Mouse (Mus musculus): ENCODE results near the gene Ece2. TPM values are rescaled to one million over a fixed set of nuclear protein-coding genes. Genes with fewer than 3 reads are reported as not detected.

The Ece2 gene
- polyA plus RNA-seq, 1 experiment from 2014 or later, result 0.09 TPM

DNA sequence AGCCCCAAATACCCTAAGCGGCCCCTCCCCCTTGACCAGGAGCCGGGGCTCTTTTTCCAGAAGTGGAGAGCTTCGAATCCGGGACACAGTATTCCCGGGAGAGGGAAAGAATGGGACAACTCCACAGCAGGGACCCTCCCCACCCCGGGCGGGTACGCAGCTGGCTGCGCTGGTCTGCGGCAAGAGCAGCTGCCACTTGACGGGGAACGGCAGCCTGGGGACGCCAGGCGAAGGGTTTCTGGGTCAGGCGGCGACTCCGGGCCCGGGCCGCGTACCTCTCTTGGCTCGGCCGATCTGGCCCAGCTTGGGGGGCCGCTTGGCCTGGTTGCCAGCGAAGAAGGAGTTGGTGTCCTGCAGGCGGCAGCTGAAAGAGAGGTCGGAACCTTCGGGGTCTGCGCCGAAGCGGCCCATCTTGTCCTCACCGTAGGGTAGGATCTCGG, 8.9 kb upstream of the Ece2 start:
- under 1% methylated on average over 32 of the region's 32 CpGs for WGBS (ENCODE audit: insufficient replicate concordance)
- Histone ChIP-seq H3K27me3 (ENCODE audit: control insufficient read depth, insufficient read depth, low read depth, low read length) (peaks cover 67% of the 10 kb centered on the region), H3K9me3 (replicated peaks; ENCODE audit: control insufficient read depth, low read length) (no peaks in the 10 kb centered on the region)

DNA sequence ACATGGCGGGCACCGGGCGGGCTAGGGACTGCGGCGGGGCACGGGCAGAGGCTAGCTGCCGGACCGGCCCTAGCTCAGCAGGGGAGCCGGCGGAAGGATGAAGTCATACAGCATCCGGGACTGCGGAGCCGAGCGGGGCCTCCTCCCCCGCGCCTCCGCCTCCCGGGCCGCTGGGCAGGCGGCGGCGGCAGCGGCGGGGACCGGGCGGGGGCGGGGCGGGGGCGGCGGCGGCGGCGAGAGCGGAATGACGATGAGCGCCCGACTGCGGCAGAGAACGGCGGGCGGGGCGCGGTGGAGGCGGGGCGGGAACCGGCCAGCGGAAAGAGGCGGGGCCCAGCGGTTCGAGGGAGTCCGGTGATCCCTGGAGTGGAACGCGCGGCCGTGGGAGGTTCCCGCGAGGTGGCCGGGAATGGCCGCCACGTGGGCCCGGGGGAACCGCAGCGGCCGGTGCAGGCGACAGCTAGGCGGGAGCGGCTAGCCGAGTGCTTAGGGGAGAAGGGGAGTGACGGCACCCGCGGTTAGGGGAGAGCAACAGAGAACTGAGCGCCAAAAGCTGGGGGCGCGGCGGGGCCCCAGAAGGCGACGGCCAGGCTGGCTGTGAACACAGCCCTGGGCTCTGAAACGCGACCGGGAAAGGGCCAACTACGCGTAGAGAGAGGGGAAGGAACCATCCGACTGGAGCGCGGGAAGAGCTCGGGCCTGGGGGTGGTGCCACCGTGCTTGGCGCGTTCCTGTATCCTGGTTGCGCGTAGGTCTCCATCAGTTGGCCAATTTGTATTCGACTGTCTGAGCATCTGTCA, 8.2 kb upstream of the Ece2 start, which contains the start of gene Camk2n2:
Gene Camk2n2 (minus strand): TSS at position 97 of the 800 bp plus-strand sequence.
- no peaks in the 10 kb centered on the region for H3K9me3 ChIP-seq (replicated peaks; ENCODE audit: control insufficient read depth, low read length)
- H3K27ac ChIP-seq (ENCODE audit: low read length), result no peak within 1 kb of the TSS
- under 1% methylated on average over 71 of the region's 92 CpGs for WGBS (ENCODE audit: insufficient replicate concordance)
- H3K36me3 ChIP-seq (ENCODE audit: control insufficient read depth, insufficient read depth), result no peaks in the 10 kb centered on the region
- peak within 1 kb of the TSS; percentile 72 for H3K4me3 ChIP-seq (ENCODE audit: low read depth, low read length)
- H3K9ac ChIP-seq (ENCODE audit: low read depth, low read length), result peak within 1 kb of the TSS; percentile 60
- H3K27me3 ChIP-seq (ENCODE audit: control insufficient read depth, insufficient read depth, low read depth, low read length), result peaks cover 67% of the 10 kb centered on the region
- H3K4me1 ChIP-seq (ENCODE audit: control insufficient read depth, low read depth, low read length), result peaks cover 29% of the 10 kb centered on the region
- ATAC-seq (ENCODE audit: low read depth), result peak; percentile 74
- H3K4me2 ChIP-seq (ENCODE audit: low read depth, low read length), result peak within 1 kb of the TSS; percentile 97

More for the DNA sequence above, 8.9 kb upstream of the Ece2 start:
- Histone ChIP-seq H3K4me1 (ENCODE audit: control insufficient read depth, low read depth, low read length) (peaks cover 29% of the 10 kb centered on the region), H3K9ac (ENCODE audit: low read depth, low read length) (peak overlapping the region; percentile 60), H3K4me2 (ENCODE audit: low read depth, low read length) (peak overlapping the region; percentile 97), H3K27ac (ENCODE audit: low read length) (no peak overlapping the region), H3K4me3 (ENCODE audit: low read depth, low read length) (peak overlapping the region; percentile 72), H3K36me3 (ENCODE audit: control insufficient read depth, insufficient read depth) (no peaks in the 10 kb centered on the region)
- ATAC-seq (ENCODE audit: low read depth), result no peak; the same call in 1 of the 2 replicates

DNA sequence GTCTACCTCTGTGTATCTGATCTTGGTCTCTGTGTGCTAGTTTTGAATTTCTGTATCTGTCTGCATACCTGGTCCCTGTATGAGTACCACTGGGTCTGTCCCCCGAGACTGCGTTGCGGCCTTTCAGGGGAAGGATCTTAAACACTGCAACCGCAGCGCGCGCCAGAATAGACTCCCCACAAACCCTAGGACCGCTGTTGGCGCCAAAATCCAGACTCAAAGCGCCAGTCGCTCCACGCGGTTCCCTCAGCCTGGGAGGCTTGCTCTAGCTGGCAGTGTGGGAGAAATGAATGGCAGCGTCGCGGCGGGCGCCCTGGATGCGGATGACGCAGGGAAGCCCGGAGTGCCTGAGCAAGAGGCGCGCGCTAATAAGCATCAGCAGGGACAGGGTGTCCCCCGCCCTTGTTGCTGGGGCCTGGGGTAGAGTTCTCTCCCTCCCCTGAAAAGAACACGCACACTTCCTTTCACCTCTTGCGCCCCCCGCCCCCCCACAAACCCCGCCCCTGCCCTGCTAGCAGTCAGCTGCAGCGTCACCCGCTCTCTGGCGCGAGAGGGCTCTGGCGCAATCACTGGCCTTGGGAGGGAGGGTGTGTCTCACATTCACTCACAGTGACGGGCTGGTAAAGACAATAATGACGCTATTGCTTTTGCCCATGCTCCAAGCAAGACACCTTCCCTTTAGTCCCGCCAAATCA, 7.5 kb upstream of the Ece2 start:
- peak; percentile 58 for ATAC-seq (ENCODE audit: low read depth)
- peak overlapping the region; percentile 60 for H3K9ac ChIP-seq (ENCODE audit: low read depth, low read length)
- peak overlapping the region; percentile 72 for H3K4me3 ChIP-seq (ENCODE audit: low read depth, low read length)
- peak overlapping the region; percentile 97 for H3K4me2 ChIP-seq (ENCODE audit: low read depth, low read length)
- no peaks in the 10 kb centered on the region for H3K9me3 ChIP-seq (replicated peaks; ENCODE audit: control insufficient read depth, low read length)
- under 1% methylated on average over 37 of the region's 37 CpGs for WGBS (ENCODE audit: insufficient replicate concordance)
- H3K27ac ChIP-seq (ENCODE audit: low read length), result no peak overlapping the region
- no peaks in the 10 kb centered on the region for H3K36me3 ChIP-seq (ENCODE audit: control insufficient read depth, insufficient read depth)
- peaks cover 70% of the 10 kb centered on the region for H3K27me3 ChIP-seq (ENCODE audit: control insufficient read depth, insufficient read depth, low read depth, low read length)
- peaks cover 29% of the 10 kb centered on the region for H3K4me1 ChIP-seq (ENCODE audit: control insufficient read depth, low read depth, low read length)

DNA sequence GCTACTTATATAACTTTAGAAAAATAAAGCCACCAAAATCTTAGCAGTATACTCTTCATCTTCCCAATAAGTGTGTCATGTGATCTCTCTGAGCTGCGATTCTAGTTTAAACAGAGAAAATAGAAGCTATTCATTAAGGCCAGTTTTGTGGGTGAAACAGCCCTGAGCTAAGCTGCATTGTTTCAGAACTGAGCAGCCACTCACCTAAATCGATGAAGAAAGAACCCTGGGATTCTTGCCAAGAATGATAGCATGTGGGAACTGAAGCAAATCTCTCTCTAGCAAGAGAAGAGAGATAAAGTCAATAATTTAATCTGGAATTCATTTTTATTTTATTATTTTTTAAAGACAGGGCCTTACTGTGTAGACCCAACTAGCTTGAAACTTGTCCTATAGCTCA, 6.4 kb upstream of the Ece2 start:
- H3K4me2 ChIP-seq (ENCODE audit: low read depth, low read length), result no peak overlapping the region
- peaks cover 66% of the 10 kb centered on the region for H3K27me3 ChIP-seq (ENCODE audit: control insufficient read depth, insufficient read depth, low read depth, low read length)
- H3K9me3 ChIP-seq (replicated peaks; ENCODE audit: control insufficient read depth, low read length), result no peaks in the 10 kb centered on the region
- no peak overlapping the region for H3K27ac ChIP-seq (ENCODE audit: low read length)
- no peak overlapping the region for H3K9ac ChIP-seq (ENCODE audit: low read depth, low read length)
- H3K4me1 ChIP-seq (ENCODE audit: control insufficient read depth, low read depth, low read length), result peaks cover 29% of the 10 kb centered on the region
- 45% methylated on average over 2 of the region's 2 CpGs for WGBS (ENCODE audit: insufficient replicate concordance)
- H3K36me3 ChIP-seq (ENCODE audit: control insufficient read depth, insufficient read depth), result no peaks in the 10 kb centered on the region
- no peak overlapping the region for H3K4me3 ChIP-seq (ENCODE audit: low read depth, low read length)
- ATAC-seq (ENCODE audit: low read depth), result no peak

DNA sequence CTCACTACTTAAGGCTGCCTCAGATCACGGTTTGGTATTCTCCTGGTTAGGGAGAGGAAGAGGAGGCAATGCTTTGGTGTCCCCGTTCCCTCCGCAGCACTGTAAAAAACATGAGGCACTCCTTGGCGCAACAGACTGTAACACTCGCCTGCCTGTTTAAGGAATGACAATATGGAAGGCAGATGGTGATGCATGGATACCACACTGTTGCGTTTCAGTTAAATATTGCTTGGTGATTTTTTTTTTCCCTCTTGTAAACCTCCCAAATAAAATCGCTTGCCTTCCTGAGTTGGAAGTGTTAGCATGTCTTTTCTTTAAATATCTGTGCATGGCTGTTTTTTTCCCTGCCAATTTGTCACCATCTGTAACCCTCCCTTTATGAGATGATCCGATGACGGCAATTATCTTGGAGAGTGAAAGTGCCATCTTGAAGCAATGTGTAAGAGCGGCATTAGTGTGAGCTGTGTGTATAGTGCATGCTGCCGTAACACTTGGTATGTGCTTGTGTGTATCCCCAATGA, 697 bp upstream of the Ece2 start:
- Histone ChIP-seq H3K27ac (ENCODE audit: low read length) (no peak overlapping the region), H3K4me1 (ENCODE audit: control insufficient read depth, low read depth, low read length) (peaks cover 4% of the 10 kb centered on the region), H3K36me3 (ENCODE audit: control insufficient read depth, insufficient read depth) (no peaks in the 10 kb centered on the region), H3K9ac (ENCODE audit: low read depth, low read length) (no peak overlapping the region), H3K4me2 (ENCODE audit: low read depth, low read length) (no peak overlapping the region), H3K27me3 (ENCODE audit: control insufficient read depth, insufficient read depth, low read depth, low read length) (peaks cover 41% of the 10 kb centered on the region), H3K4me3 (ENCODE audit: low read depth, low read length) (no peak overlapping the region), H3K9me3 (replicated peaks; ENCODE audit: control insufficient read depth, low read length) (no peaks in the 10 kb centered on the region)
- ATAC-seq (ENCODE audit: low read depth), result no peak
- WGBS (ENCODE audit: insufficient replicate concordance), result 52% methylated on average over 11 of the region's 11 CpGs

DNA sequence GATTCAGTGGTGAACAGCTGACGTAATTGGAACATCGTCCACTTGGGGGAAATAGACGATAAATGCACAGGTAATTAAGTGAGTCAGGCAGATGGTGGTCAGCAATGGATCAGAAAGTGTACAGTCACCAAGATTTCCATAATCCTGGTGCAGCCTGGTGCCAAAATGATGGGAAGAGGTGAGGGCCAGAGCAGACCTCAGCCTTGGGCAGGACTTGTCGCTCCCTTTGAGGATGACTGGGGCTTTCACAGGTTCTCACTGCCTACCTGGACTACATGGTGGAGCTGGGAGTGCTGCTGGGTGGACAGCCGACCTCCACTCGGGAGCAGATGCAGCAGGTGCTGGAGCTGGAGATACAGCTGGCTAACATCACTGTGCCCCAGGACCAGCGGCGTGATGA, 7.8 kb downstream of the Ece2 start:
- WGBS (ENCODE audit: insufficient replicate concordance), result 62% methylated on average over 8 of the region's 8 CpGs
- no peak for ATAC-seq (ENCODE audit: low read depth)
- H3K9me3 ChIP-seq (replicated peaks; ENCODE audit: control insufficient read depth, low read length), result no peaks in the 10 kb centered on the region

DNA sequence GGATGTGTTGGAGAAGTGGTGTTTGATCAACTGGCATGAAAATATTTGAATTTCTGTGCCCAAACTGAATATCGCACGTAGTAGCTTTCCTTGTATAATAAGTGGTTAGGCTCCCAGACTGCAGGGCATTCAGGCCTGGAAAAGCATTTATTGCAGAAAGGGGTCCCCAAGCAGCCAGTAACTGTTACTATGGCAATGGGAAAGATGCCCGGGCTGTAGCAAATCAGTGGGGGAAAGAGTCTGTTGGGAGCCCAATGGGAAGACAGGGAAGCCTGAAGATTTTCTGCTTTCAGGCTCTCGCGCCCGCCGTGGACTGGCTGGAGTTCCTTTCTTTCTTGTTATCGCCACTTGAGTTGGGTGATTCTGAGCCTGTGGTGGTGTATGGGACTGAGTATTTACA, 8.7 kb downstream of the Ece2 start:
- no peaks in the 10 kb centered on the region for H3K4me1 ChIP-seq (ENCODE audit: control insufficient read depth, low read depth, low read length)
- WGBS (ENCODE audit: insufficient replicate concordance), result 73% methylated on average over 8 of the region's 8 CpGs
- H3K9ac ChIP-seq (ENCODE audit: low read depth, low read length), result no peak overlapping the region
- H3K9me3 ChIP-seq (replicated peaks; ENCODE audit: control insufficient read depth, low read length), result no peaks in the 10 kb centered on the region
- no peak overlapping the region for H3K4me2 ChIP-seq (ENCODE audit: low read depth, low read length)
- no peaks in the 10 kb centered on the region for H3K36me3 ChIP-seq (ENCODE audit: control insufficient read depth, insufficient read depth)
- H3K4me3 ChIP-seq (ENCODE audit: low read depth, low read length), result no peak overlapping the region
- ATAC-seq (ENCODE audit: low read depth), result no peak
- no peak overlapping the region for H3K27ac ChIP-seq (ENCODE audit: low read length)
- H3K27me3 ChIP-seq (ENCODE audit: control insufficient read depth, insufficient read depth, low read depth, low read length), result no peaks in the 10 kb centered on the region; the same call in 1 of the 2 replicates

More for the DNA sequence above, 7.8 kb downstream of the Ece2 start:
- Histone ChIP-seq H3K4me3 (ENCODE audit: low read depth, low read length) (no peak overlapping the region), H3K27me3 (ENCODE audit: control insufficient read depth, insufficient read depth, low read depth, low read length) (peaks cover under 1% of the 10 kb centered on the region; the same call in 1 of the 2 replicates), H3K4me2 (ENCODE audit: low read depth, low read length) (no peak overlapping the region), H3K9ac (ENCODE audit: low read depth, low read length) (no peak overlapping the region), H3K27ac (ENCODE audit: low read length) (no peak overlapping the region), H3K4me1 (ENCODE audit: control insufficient read depth, low read depth, low read length) (no peaks in the 10 kb centered on the region), H3K36me3 (ENCODE audit: control insufficient read depth, insufficient read depth) (no peaks in the 10 kb centered on the region)

DNA sequence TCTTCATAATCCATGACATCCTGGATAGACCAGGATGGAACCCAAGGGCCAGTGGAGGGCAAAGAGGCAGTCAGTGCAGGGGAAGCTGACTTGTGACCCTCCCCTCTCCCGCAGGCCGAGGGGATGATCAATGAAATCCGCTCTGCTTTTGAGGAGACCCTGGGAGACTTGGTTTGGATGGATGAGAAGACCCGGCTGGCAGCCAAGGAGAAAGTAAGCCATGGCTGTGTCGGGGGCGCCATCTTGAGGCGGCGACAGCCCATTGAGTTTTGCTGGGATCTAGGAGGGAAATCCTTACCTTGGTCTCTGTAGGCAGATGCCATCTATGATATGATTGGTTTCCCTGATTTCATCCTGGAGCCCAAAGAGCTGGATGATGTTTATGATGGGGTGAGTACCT, 12.5 kb downstream of the Ece2 start:
- H3K27ac ChIP-seq (ENCODE audit: low read length), result no peak overlapping the region
- H3K9me3 ChIP-seq (replicated peaks; ENCODE audit: control insufficient read depth, low read length), result no peaks in the 10 kb centered on the region
- WGBS (ENCODE audit: insufficient replicate concordance), result 3% methylated on average over 8 of the region's 8 CpGs
- H3K9ac ChIP-seq (ENCODE audit: low read depth, low read length), result no peak overlapping the region
- no peak overlapping the region for H3K4me3 ChIP-seq (ENCODE audit: low read depth, low read length)
- H3K36me3 ChIP-seq (ENCODE audit: control insufficient read depth, insufficient read depth), result no peaks in the 10 kb centered on the region
- H3K4me2 ChIP-seq (ENCODE audit: low read depth, low read length), result no peak overlapping the region
- H3K27me3 ChIP-seq (ENCODE audit: control insufficient read depth, insufficient read depth, low read depth, low read length), result no peaks in the 10 kb centered on the region; the same call in 1 of the 2 replicates
- no peaks in the 10 kb centered on the region for H3K4me1 ChIP-seq (ENCODE audit: control insufficient read depth, low read depth, low read length)
- ATAC-seq (ENCODE audit: low read depth), result no peak

All from liver, embryonic 16.5 days (tissue).